Mouse (Mus musculus) spleen, adult 18-20 months (tissue): Measurements from ENCODE around the gene Dspp.

Experiments used
- DNase-seq, 2 experiments: peaks; one replicate each; pipeline ENCODE4 v3.0.0; 2022; ENCODE audit warnings: mixed read lengths in 2 of 2

Gene Dspp

DNA sequence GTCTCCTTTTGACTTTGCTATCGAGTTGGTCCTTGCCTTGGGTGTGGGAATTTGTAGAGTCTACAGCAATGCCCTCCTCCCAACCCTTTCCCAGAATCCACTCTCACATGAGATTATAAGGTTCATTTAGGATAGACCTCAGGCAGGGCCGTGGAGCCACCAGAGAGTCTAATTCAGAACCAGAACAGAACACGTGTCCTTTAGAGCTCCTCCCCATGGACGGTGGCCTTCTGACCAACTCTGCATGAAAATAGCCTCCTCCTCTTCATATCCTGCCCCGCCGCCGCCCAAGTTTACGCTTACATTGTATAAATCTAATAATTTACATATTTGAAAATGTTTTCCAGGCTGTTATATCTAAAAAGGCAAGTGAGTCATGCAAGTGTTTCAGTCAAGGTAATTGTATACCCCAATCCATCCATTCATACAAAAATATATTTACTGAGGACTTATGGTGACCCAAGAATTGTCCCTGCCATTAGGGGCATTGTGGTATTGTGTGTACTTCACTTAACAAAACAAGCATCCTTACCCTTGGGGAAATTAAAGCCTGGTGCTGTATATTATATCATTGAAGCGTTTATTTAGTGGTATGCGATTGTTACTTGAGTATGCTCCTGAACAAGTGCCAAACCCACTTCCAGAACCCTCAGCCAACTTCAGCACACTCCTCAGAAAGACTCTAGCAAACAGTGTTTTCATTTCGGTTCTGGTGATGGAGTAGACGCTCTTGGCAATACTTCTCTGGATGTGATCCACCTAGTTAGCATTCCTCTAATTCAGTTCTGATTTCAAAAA lies 30.8 kb downstream of the Dspp start:
- no peak for DNase-seq

DNA sequence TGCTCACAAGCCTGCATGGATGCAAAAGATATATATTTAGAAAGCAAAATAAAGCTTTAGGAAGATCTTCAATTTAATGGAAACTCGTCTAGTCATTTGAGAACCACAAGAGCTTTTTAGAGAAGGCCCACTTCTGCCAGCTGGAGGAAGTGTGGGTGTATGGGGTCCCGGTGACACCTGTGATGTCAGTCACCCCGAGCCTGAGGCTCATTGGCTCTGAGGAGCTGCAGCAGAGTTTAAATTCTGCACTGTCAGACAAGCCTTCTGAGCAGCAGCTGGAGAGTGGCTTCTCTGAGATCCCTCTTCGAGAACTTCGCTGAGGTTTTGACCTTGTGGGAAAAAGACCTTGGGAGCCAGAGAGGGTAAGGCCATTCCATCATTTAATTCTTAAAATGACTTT lies 31.8 kb downstream of the Dspp start, which contains the start of gene Dmp1:
Gene Dmp1 (plus strand): TSS at position 263 of the 400 bp plus-strand sequence.
- DNase-seq = no peak

DNA sequence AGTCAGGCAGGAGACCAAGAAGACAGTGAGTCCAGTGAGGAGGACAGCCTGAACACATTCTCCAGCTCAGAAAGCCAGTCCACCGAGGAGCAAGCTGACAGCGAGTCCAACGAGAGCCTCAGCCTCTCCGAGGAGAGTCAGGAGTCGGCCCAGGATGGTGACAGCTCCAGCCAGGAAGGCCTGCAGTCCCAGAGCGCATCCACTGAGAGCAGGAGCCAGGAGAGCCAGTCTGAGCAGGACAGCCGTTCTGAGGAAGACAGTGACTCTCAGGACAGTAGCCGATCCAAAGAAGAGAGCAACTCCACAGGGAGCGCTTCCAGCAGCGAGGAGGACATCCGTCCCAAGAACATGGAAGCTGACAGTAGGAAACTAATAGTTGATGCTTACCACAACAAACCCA lies 42.0 kb downstream of the Dspp start:
- DNase-seq = no peak

DNA sequence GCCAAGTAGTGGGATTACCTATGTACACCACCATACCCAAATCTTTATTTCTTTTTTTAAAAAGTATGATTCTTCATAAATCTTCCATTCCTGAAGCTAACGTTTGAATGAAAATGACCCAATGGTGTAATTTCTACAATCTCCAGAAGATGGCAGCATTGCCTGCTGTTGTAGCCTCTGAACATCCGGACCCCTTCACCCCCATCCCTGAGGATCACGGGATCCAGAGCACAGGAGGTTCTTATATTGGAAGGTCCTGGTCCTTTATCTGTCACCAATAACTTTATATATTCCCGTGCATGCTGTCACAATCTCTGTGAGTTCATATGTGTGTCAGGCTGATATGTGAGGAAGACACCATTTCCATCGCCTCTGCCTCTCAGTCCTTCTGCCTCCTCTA lies 48.4 kb downstream of the Dspp start:
- no peak for DNase-seq

DNA sequence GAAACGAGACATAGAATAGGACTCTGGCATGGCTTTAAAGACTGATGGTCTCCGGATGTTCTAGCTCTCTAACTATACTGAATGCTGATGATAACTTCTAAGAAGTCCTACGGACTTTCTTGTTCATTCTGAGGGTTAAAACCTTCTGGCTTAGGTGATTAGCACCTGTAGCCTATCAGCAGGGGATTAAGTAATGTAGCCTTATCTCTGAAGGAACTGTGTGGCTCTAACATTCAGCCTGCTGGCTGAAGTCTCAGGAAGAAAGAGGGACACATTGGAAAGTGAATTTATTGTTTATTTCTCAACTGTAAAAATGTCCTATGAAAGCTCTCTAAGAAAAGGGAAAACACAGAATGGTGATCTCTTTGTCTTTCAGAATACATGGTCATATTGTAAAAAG lies 53.8 kb downstream of the Dspp start:
- no peak for DNase-seq

DNA sequence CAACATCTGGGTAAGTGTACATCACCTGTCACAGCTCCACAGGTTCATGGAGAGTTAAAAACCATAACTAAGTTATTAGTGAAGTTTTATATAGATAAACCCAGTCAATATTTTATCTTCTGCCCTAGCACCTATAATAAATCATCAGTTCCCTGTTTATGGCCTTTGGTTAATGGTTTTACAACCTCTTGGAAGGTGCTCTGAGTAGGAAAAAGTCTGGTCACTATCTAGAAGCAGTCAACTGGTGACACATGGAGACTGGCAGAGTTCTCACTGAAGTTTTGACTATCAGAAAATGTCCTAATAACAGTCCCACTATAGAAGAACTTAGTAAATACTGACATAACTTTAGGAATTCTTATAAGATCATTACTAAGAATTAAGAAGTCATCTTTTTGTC lies 54.2 kb downstream of the Dspp start:
- DNase-seq = no peak

DNA sequence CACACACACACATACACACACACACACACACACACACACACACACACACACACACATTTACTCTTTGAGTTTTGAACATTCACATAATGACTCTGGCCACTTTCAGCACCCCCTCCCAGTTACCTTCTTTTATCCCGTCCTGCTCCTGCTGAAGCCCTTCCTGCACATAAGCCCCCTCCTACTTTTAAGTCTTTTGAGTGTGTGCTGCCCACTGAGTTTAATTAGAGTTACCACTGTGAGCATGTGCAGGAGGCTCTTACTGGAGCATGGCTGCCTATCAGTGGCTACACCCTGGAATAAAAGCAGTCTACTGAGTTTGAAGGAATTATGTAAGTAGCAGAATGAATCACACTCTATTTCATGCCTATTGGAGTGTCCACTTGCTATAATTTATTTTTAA lies 58.0 kb downstream of the Dspp start:
- no peak for DNase-seq
